Mouse (Mus musculus): ENCODE measurements around the gene Macf1. TPM values are rescaled to one million over a fixed set of nuclear protein-coding genes. Genes with fewer than 3 reads are reported as not detected.

Macf1 gene
- total RNA-seq, 1 experiment from 2014 or later: 290 TPM

- ATAC-seq (replicated peaks in 1 of 2; ENCODE audit: insufficient read depth in 1 of 2, low FRiP score in 2 of 2, low TSS enrichment in 1 of 2, low read depth in 1 of 2, poor library complexity in 2 of 2, severe bottlenecking in 2 of 2): no peak
Observed at GRCm38 (mm10) chr4:123588353-123589301, 95.5 kb downstream of the Macf1 start.

GRCm38 (mm10) chr4:123587616-123588015 is 96.5 kb downstream of the Macf1 start:
- no peak for ATAC-seq (replicated peaks in 1 of 2; ENCODE audit: insufficient read depth in 1 of 2, low FRiP score in 2 of 2, low TSS enrichment in 1 of 2, low read depth in 1 of 2, poor library complexity in 2 of 2, severe bottlenecking in 2 of 2)

GRCm38 (mm10) chr4:123584720-123585093 is 99.5 kb downstream of the Macf1 start:
- no peak for ATAC-seq (replicated peaks in 1 of 2; ENCODE audit: insufficient read depth in 1 of 2, low FRiP score in 2 of 2, low TSS enrichment in 1 of 2, low read depth in 1 of 2, poor library complexity in 2 of 2, severe bottlenecking in 2 of 2)

- ATAC-seq (replicated peaks in 1 of 2; ENCODE audit: insufficient read depth in 1 of 2, low FRiP score in 2 of 2, low TSS enrichment in 1 of 2, low read depth in 1 of 2, poor library complexity in 2 of 2, severe bottlenecking in 2 of 2): peak; percentile 49 to 69; a peak in 3 of 4 replicates
Observed at GRCm38 (mm10) chr4:123584084-123584719, 100.0 kb downstream of the Macf1 start.

GRCm38 (mm10) chr4:123577469-123578088 is 106.6 kb downstream of the Macf1 start:
- ATAC-seq (replicated peaks in 1 of 2; ENCODE audit: insufficient read depth in 1 of 2, low FRiP score in 2 of 2, low TSS enrichment in 1 of 2, low read depth in 1 of 2, poor library complexity in 2 of 2, severe bottlenecking in 2 of 2): peak; percentile 40 to 61; a peak in 3 of 4 replicates

GRCm38 (mm10) chr4:123572434-123573336 is 111.5 kb downstream of the Macf1 start:
- ATAC-seq (replicated peaks in 1 of 2; ENCODE audit: insufficient read depth in 1 of 2, low FRiP score in 2 of 2, low TSS enrichment in 1 of 2, low read depth in 1 of 2, poor library complexity in 2 of 2, severe bottlenecking in 2 of 2): peak; percentile 51 to 60

GRCm38 (mm10) chr4:123571869-123572268 is 112.3 kb downstream of the Macf1 start:
- ATAC-seq (replicated peaks in 1 of 2; ENCODE audit: insufficient read depth in 1 of 2, low FRiP score in 2 of 2, low TSS enrichment in 1 of 2, low read depth in 1 of 2, poor library complexity in 2 of 2, severe bottlenecking in 2 of 2): peak; percentile 88 to 95

GRCm38 (mm10) chr4:123565291-123565861 is 118.8 kb downstream of the Macf1 start:
- no peak for ATAC-seq (replicated peaks in 1 of 2; ENCODE audit: insufficient read depth in 1 of 2, low FRiP score in 2 of 2, low TSS enrichment in 1 of 2, low read depth in 1 of 2, poor library complexity in 2 of 2, severe bottlenecking in 2 of 2)

GRCm38 (mm10) chr4:123564051-123564791 is 119.9 kb downstream of the Macf1 start:
- ATAC-seq (replicated peaks in 1 of 2; ENCODE audit: insufficient read depth in 1 of 2, low FRiP score in 2 of 2, low TSS enrichment in 1 of 2, low read depth in 1 of 2, poor library complexity in 2 of 2, severe bottlenecking in 2 of 2): peak; percentile 87 to 88

- no peak for ATAC-seq (replicated peaks in 1 of 2; ENCODE audit: insufficient read depth in 1 of 2, low FRiP score in 2 of 2, low TSS enrichment in 1 of 2, low read depth in 1 of 2, poor library complexity in 2 of 2, severe bottlenecking in 2 of 2)
Observed at GRCm38 (mm10) chr4:123562177-123562815, 121.9 kb downstream of the Macf1 start.

GRCm38 (mm10) chr4:123560896-123561295 is 123.3 kb downstream of the Macf1 start:
- no peak for ATAC-seq (replicated peaks in 1 of 2; ENCODE audit: insufficient read depth in 1 of 2, low FRiP score in 2 of 2, low TSS enrichment in 1 of 2, low read depth in 1 of 2, poor library complexity in 2 of 2, severe bottlenecking in 2 of 2)

GRCm38 (mm10) chr4:123558496-123558895 is 125.7 kb downstream of the Macf1 start:
- no peak for ATAC-seq (replicated peaks in 1 of 2; ENCODE audit: insufficient read depth in 1 of 2, low FRiP score in 2 of 2, low TSS enrichment in 1 of 2, low read depth in 1 of 2, poor library complexity in 2 of 2, severe bottlenecking in 2 of 2)

- no peak for ATAC-seq (replicated peaks in 1 of 2; ENCODE audit: insufficient read depth in 1 of 2, low FRiP score in 2 of 2, low TSS enrichment in 1 of 2, low read depth in 1 of 2, poor library complexity in 2 of 2, severe bottlenecking in 2 of 2)
Observed at GRCm38 (mm10) chr4:123555251-123555650, 128.9 kb downstream of the Macf1 start.

GRCm38 (mm10) chr4:123552689-123553088 is 131.5 kb downstream of the Macf1 start:
- no peak for ATAC-seq (replicated peaks in 1 of 2; ENCODE audit: insufficient read depth in 1 of 2, low FRiP score in 2 of 2, low TSS enrichment in 1 of 2, low read depth in 1 of 2, poor library complexity in 2 of 2, severe bottlenecking in 2 of 2)

GRCm38 (mm10) chr4:123548317-123548716 is 135.8 kb downstream of the Macf1 start:
- 0 out of 4 replicates have a peak, but pooled peaks of 1 of the 2 experiments have one; percentile 17 for ATAC-seq (replicated peaks in 1 of 2; ENCODE audit: insufficient read depth in 1 of 2, low FRiP score in 2 of 2, low TSS enrichment in 1 of 2, low read depth in 1 of 2, poor library complexity in 2 of 2, severe bottlenecking in 2 of 2)

GRCm38 (mm10) chr4:123543691-123544090 is 140.5 kb downstream of the Macf1 start:
- ATAC-seq (replicated peaks in 1 of 2; ENCODE audit: insufficient read depth in 1 of 2, low FRiP score in 2 of 2, low TSS enrichment in 1 of 2, low read depth in 1 of 2, poor library complexity in 2 of 2, severe bottlenecking in 2 of 2): no peak

Data from hematopoietic stem cell, adult 5-6 weeks (primary cell).